Mouse (Mus musculus): Measurements from ENCODE around the gene Gm21627. TPM values are rescaled to one million over a fixed set of nuclear protein-coding genes. Genes with fewer than 3 reads are reported as not detected.
"Not testable (repeated sequence)": the region's sequence is repeated elsewhere in the genome, so short reads cannot be mapped to it uniquely, and the experiment has no call there.

Gene Gm21627
- polyA plus RNA-seq (2016; fragmentation: Nextera tagmentation; extraction: Ambion mirVana): not detected in 2 replicates

- H3K4me2 ChIP-seq; H3K9me3 ChIP-seq (replicated peaks); H3K27ac ChIP-seq (ENCODE audit: poor library complexity, severe bottlenecking); H3K9ac ChIP-seq; ATAC-seq (ENCODE audit: insufficient number of reproducible peaks, low FRiP score); H3K27me3 ChIP-seq (replicated peaks); H3K4me3 ChIP-seq; H3K36me3 ChIP-seq; H3K4me1 ChIP-seq (replicated peaks): not testable (repeated sequence)
- WGBS: no CpG with 5 or more reads among the region's 6 CpGs
Observed at GRCm38 (mm10) chrY:63228127-63228526, at the start of gene Gm21627. Gm21627 (plus strand) TSS chrY:63228427.
